8 mouse cellular contexts compared by ENCODE assay signal in the genomic region with DNA sequence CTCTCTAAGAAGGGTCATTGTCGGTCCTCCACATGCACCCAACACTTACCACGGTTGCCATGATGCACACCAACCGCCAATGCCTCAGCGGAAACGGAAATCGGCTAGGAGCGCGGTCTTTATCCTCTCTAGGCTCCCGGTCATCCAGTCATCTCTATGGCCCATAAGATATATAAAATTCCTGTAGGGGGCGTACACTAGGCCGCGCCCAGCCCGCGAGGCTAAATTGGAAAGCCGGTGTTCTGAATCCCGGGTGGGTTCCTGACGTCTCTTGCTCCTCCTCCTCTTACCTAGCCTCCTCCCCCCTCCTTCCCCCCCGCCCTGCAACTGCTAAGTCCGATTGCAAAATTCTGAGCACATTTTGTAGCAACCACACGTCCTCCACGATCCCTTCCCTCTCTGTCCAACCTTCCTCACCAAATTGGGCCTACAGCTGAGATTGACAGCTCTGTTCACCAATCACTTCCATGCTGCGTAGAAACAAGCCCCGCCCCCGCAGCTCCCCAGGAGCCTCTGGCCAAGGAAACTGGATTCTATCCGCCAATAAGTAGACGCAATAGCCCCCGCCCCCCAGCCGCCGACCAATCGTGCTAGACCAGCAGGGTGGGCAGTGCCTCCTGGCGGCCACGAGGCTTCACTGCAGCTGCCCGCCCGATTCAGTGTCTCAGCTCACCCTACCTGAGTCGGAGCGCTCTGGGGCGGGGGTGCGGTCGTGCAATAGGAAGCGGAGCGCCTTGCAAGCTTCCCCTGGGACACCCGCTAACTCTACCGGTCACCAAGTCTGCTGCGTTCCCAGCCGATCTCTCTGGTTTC. TPM values are rescaled to one million over a fixed set of nuclear protein-coding genes. Genes with fewer than 3 reads are reported as not detected.
DNase-seq lines count a peak whose midpoint lies in the region; ATAC-seq and TF ChIP-seq lines count a peak whose summit lies in the region.

Gene Gys1 (plus strand): TSS at position 642 of the 813 bp plus-strand sequence.

- peaks cover 89% of the 10 kb centered on the region for H3K4me1 ChIP-seq in E14TG2a.4 (replicated peaks; ENCODE audit: low read depth, low read length)
- H3K4me1 ChIP-seq in forebrain, embryonic 12.5 days: peaks cover 45% of the 10 kb centered on the region
- peaks cover 29% of the 10 kb centered on the region for H3K4me1 ChIP-seq in heart, postnatal 0 days (ENCODE audit: control insufficient read depth, insufficient read depth)
- H3K4me1 ChIP-seq in liver, embryonic 16.5 days (ENCODE audit: control insufficient read depth, low read depth, low read length): peaks cover 28% of the 10 kb centered on the region
- H3K4me1 ChIP-seq in neural tube, embryonic 13.5 days (replicated peaks): peaks cover 51% of the 10 kb centered on the region
- H3K4me1 ChIP-seq in testis, adult 2 months (ENCODE audit: control insufficient read depth, insufficient read depth, low read length): peaks cover 27% of the 10 kb centered on the region

- H3K4me3 ChIP-seq in E14TG2a.4 (replicated peaks; ENCODE audit: low read length): peak within 1 kb of the TSS; percentile 96
- peak within 1 kb of the TSS; percentile 76 for H3K4me3 ChIP-seq in forebrain, embryonic 12.5 days (replicated peaks)
- H3K4me3 ChIP-seq in heart, postnatal 0 days (ENCODE audit: low read depth, low read length): peak within 1 kb of the TSS; percentile 58
- H3K4me3 ChIP-seq in liver, embryonic 16.5 days (ENCODE audit: low read depth, low read length): peak within 1 kb of the TSS; percentile 83
- peak within 1 kb of the TSS; percentile 79 for H3K4me3 ChIP-seq in neural tube, embryonic 13.5 days
- H3K4me3 ChIP-seq in testis, adult 2 months (ENCODE audit: control insufficient read depth, low read depth, low read length): peak within 1 kb of the TSS; percentile 90

- no peaks in the 10 kb centered on the region for H3K27me3 ChIP-seq in E14TG2a.4 (ENCODE audit: insufficient read depth, low read length)
- H3K27me3 ChIP-seq in forebrain, embryonic 12.5 days: 0 out of 2 replicates have a peak, but pooled peaks cover 4% of the 10 kb centered on the region
- H3K27me3 ChIP-seq in heart, postnatal 0 days (ENCODE audit: control insufficient read depth, insufficient read depth, low read length): no peaks in the 10 kb centered on the region
- no peaks in the 10 kb centered on the region for H3K27me3 ChIP-seq in liver, embryonic 16.5 days (ENCODE audit: control insufficient read depth, insufficient read depth, low read depth, low read length)
- no peaks in the 10 kb centered on the region for H3K27me3 ChIP-seq in neural tube, embryonic 13.5 days
- H3K27me3 ChIP-seq in testis, adult 2 months (ENCODE audit: control insufficient read depth, insufficient read depth, low read length): no peaks in the 10 kb centered on the region

- peak; percentile 83 for TF ChIP-seq EP300 in heart, postnatal 0 days (IDR thresholded peaks at IDR 0.05; ENCODE audit: low read depth)

- peak; percentile 76; the same call in 1 of the 2 replicates for TF ChIP-seq POLR2A in testis, adult 2 months (IDR thresholded peaks at IDR 0.05; ENCODE audit: control insufficient read depth, low read depth, low read length)

- peaks cover 45% of the 10 kb centered on the region for H3K36me3 ChIP-seq in E14TG2a.4 (ENCODE audit: insufficient read depth, low read length)
- peaks cover 29% of the 10 kb centered on the region for H3K36me3 ChIP-seq in forebrain, embryonic 12.5 days (replicated peaks)
- H3K36me3 ChIP-seq in heart, postnatal 0 days (replicated peaks; ENCODE audit: control insufficient read depth, insufficient read depth, low read length): peaks cover 5% of the 10 kb centered on the region
- H3K36me3 ChIP-seq in liver, embryonic 16.5 days (ENCODE audit: control insufficient read depth, insufficient read depth): no peaks in the 10 kb centered on the region; the same call in 1 of the 2 replicates
- peaks cover 29% of the 10 kb centered on the region for H3K36me3 ChIP-seq in neural tube, embryonic 13.5 days
- no peaks in the 10 kb centered on the region; the same call in 1 of the 2 replicates for H3K36me3 ChIP-seq in testis, adult 2 months (ENCODE audit: control insufficient read depth, insufficient read depth, low read length)

- peak; percentile 96 for TF ChIP-seq CTCF in E14TG2a.4 (conservative IDR thresholded peaks at IDR 0.05; ENCODE audit: low read length)
- TF ChIP-seq CTCF in heart, postnatal 0 days (IDR thresholded peaks at IDR 0.05; ENCODE audit: low read depth): peak; percentile 98
- TF ChIP-seq CTCF in testis, adult 2 months (IDR thresholded peaks at IDR 0.05; ENCODE audit: control insufficient read depth, insufficient read depth, insufficient replicate concordance, low read depth, low read length): peak; percentile 96

- peak; percentile 98 for ATAC-seq in forebrain, embryonic 12.5 days (ENCODE audit: low FRiP score)
- ATAC-seq in heart, postnatal 0 days (ENCODE audit: insufficient read depth, low read depth): peak; percentile 96
- peak; percentile 96 for ATAC-seq in liver, embryonic 16.5 days (ENCODE audit: low read depth)
- peak; percentile 97 for ATAC-seq in neural tube, embryonic 13.5 days (ENCODE audit: low read depth)

- peak within 1 kb of the TSS; percentile 96 for H3K4me2 ChIP-seq in forebrain, embryonic 12.5 days
- H3K4me2 ChIP-seq in heart, postnatal 0 days (ENCODE audit: low read depth, low read length): peak within 1 kb of the TSS; percentile 94
- peak within 1 kb of the TSS; percentile 86 for H3K4me2 ChIP-seq in liver, embryonic 16.5 days (ENCODE audit: low read depth, low read length)
- H3K4me2 ChIP-seq in neural tube, embryonic 13.5 days: peak within 1 kb of the TSS; percentile 99

- WGBS in forebrain, embryonic 12.5 days: under 1% methylated on average over 45 of the region's 45 CpGs
- under 1% methylated on average over 45 of the region's 45 CpGs for WGBS in heart, postnatal 0 days
- under 1% methylated on average over 45 of the region's 45 CpGs for WGBS in liver, embryonic 16.5 days (ENCODE audit: insufficient replicate concordance)
- under 1% methylated on average over 45 of the region's 45 CpGs for WGBS in neural tube, embryonic 13.5 days

- peak within 1 kb of the TSS; percentile 88 for H3K9ac ChIP-seq in forebrain, embryonic 12.5 days
- peak within 1 kb of the TSS; percentile 75 for H3K9ac ChIP-seq in heart, postnatal 0 days (replicated peaks; ENCODE audit: low read depth, low read length)
- peak within 1 kb of the TSS; percentile 81 for H3K9ac ChIP-seq in liver, embryonic 16.5 days (ENCODE audit: low read depth, low read length)
- H3K9ac ChIP-seq in neural tube, embryonic 13.5 days: peak within 1 kb of the TSS; percentile 88

- H3K9me3 ChIP-seq in E14TG2a.4 (ENCODE audit: low read length): no peaks in the 10 kb centered on the region
- no peaks in the 10 kb centered on the region for H3K9me3 ChIP-seq in forebrain, embryonic 12.5 days
- H3K9me3 ChIP-seq in heart, postnatal 0 days (replicated peaks; ENCODE audit: control insufficient read depth, low read length): no peaks in the 10 kb centered on the region
- H3K9me3 ChIP-seq in liver, embryonic 16.5 days (replicated peaks; ENCODE audit: control insufficient read depth, low read length): no peaks in the 10 kb centered on the region
- H3K9me3 ChIP-seq in neural tube, embryonic 13.5 days: no peaks in the 10 kb centered on the region

- peak within 1 kb of the TSS; percentile 93 for H3K27ac ChIP-seq in forebrain, embryonic 12.5 days
- peak within 1 kb of the TSS; percentile 91 for H3K27ac ChIP-seq in heart, postnatal 0 days (ENCODE audit: low read depth)
- peak within 1 kb of the TSS; percentile 86 for H3K27ac ChIP-seq in liver, embryonic 16.5 days (ENCODE audit: low read length)
- H3K27ac ChIP-seq in neural tube, embryonic 13.5 days (replicated peaks): peak within 1 kb of the TSS; percentile 90
- peak within 1 kb of the TSS; percentile 94 for H3K27ac ChIP-seq in testis, adult 2 months (ENCODE audit: control insufficient read depth, insufficient read depth, low read depth, low read length)

- DNase-seq in c-Kit-positive CD71-positive TER-119-positive erythroid progenitor cells, embryonic 14.5 days (ENCODE audit: low spot score): peak; percentile 100
- DNase-seq in heart, postnatal 0 days (ENCODE audit: low spot score): peak; percentile 100
- peak; percentile 100 for DNase-seq in kidney, postnatal 4 days

RNA-seq across cellular contexts. Expression of gene Gys1, which starts in this region (rescaled TPM):
- 28.7 and 30.7 TPM in 2 replicates for polyA plus RNA-seq in forebrain, embryonic 12.5 days (2016; fragmentation: Nextera tagmentation; extraction: Ambion mirVana)
- total RNA-seq in heart, postnatal 0 days (2014; rRNA removed; ENCODE audit: low replicate concordance): 109 and 123 TPM in 2 replicates
- polyA plus RNA-seq in heart, postnatal 0 days (2015; fragmentation: Nextera tagmentation; extraction: Ambion mirVana): 68.3 and 70.4 TPM in 2 replicates
- 7.6 and 8.9 TPM in 2 replicates for polyA plus RNA-seq in liver, embryonic 16.5 days (2015; fragmentation: Nextera tagmentation; extraction: Ambion mirVana)
- 21.5 and 25.9 TPM in 2 replicates for polyA plus RNA-seq in neural tube, embryonic 13.5 days (2015; fragmentation: Nextera tagmentation; extraction: Ambion mirVana)
- polyA plus RNA-seq in testis, adult 2 months (2012; rRNA removed): 1.7 and 2.3 TPM in 2 replicates

Comparison
In these comparisons a context has a peak if more than half of its experiments do, and no peak if none do; other contexts are left out.
1. Peak in every context shown above with its lines: DNase-seq, ATAC-seq, H3K4me3 ChIP-seq and H3K27ac ChIP-seq.